Mouse (Mus musculus): ENCODE measurements around the gene Tmem246. TPM values are rescaled to one million over a fixed set of nuclear protein-coding genes. Genes with fewer than 3 reads are reported as not detected.

Tmem246 gene
- polyA plus RNA-seq, 1 experiment from 2014 or later, result 14.6 TPM

Other genes starting within 250 kb of the Tmem246 start
- gene Acnat2, start 189.7 kb downstream of the Tmem246 start, polyA plus RNA-seq (2016; fragmentation: Nextera tagmentation; extraction: Ambion mirVana), result not detected in 2 replicates
- gene Acnat1, start 124.0 kb downstream of the Tmem246 start, polyA plus RNA-seq (2016; fragmentation: Nextera tagmentation; extraction: Ambion mirVana), result not detected in 2 replicates
- gene Baat, start 91.3 kb downstream of the Tmem246 start, polyA plus RNA-seq (2016; fragmentation: Nextera tagmentation; extraction: Ambion mirVana), result 0.24 and 0.36 TPM in 2 replicates
- 87.7 and 89.3 TPM in 2 replicates for gene Mrpl50, start 76.8 kb downstream of the Tmem246 start, polyA plus RNA-seq (2016; fragmentation: Nextera tagmentation; extraction: Ambion mirVana)
- gene Zfp189, start 76.7 kb downstream of the Tmem246 start, polyA plus RNA-seq (2016; fragmentation: Nextera tagmentation; extraction: Ambion mirVana), result 9.8 and 12.2 TPM in 2 replicates
- gene Aldob, start 48.3 kb downstream of the Tmem246 start, polyA plus RNA-seq (2016; fragmentation: Nextera tagmentation; extraction: Ambion mirVana), result not detected in 2 replicates
- gene Rnf20, start 34.1 kb upstream of the Tmem246 start, polyA plus RNA-seq (2016; fragmentation: Nextera tagmentation; extraction: Ambion mirVana), result 49.5 and 51.0 TPM in 2 replicates
- gene Ppp3r2, start 84.1 kb upstream of the Tmem246 start, polyA plus RNA-seq (2016; fragmentation: Nextera tagmentation; extraction: Ambion mirVana), result not detected in 2 replicates
- 0.12 and 0.22 TPM in 2 replicates for gene Grin3a, start 247.9 kb upstream of the Tmem246 start, polyA plus RNA-seq (2016; fragmentation: Nextera tagmentation; extraction: Ambion mirVana)